10 mouse cellular contexts compared by ENCODE assay signal in the genomic region with DNA sequence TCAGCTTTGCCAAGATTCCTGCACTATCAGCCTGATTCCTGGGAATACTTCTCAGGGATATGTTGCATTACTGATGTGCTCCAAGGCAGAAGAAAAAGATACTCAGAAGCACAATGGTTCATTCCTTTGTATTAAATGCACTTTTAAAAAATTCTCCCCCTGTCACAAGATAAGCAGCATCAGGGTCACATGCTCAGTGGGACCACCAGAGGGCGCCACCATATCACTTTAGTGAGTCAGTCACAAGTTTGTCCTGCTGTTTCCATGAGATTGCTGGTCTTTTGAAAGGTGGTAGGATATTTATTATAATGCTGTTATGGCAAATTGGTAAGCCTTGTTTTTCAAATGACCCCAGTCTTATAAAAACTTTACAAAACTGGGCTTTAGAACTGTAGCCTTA. TPM values are rescaled to one million over a fixed set of nuclear protein-coding genes. Genes with fewer than 3 reads are reported as not detected.
DNase-seq lines count a peak whose midpoint lies in the region; ATAC-seq lines count a peak whose summit lies in the region.
"Had no signal": no experiment of that assay in that cellular context is flagged by ENCODE, and none has a peak within 500 bp of the region (broad histone marks: within the 10 kb centered on the region; RNA-seq: fewer than 3 reads in every experiment).

No protein-coding gene starts in this region.

- ATAC-seq in hindbrain, embryonic 11.5 days (ENCODE audit: low FRiP score) = no peak
- ATAC-seq in hindbrain, embryonic 16.5 days = no peak
- no peak for ATAC-seq in erythroblast, adult 5-6 weeks (replicated peaks; ENCODE audit: low FRiP score, poor library complexity, severe bottlenecking)

- H3K9ac ChIP-seq in hindbrain, embryonic 11.5 days (ENCODE audit: low read depth, low read length) = no peak overlapping the region
- no peak overlapping the region for H3K9ac ChIP-seq in hindbrain, embryonic 16.5 days (ENCODE audit: low read depth, low read length)
- H3K9ac ChIP-seq: liver, embryonic 15.5 days had no signal

- H3K4me1 ChIP-seq in hindbrain, embryonic 11.5 days (replicated peaks; ENCODE audit: control insufficient read depth, insufficient read depth, low read length) = no peaks in the 10 kb centered on the region
- H3K4me1 ChIP-seq in hindbrain, embryonic 16.5 days (ENCODE audit: control insufficient read depth, insufficient read depth, low read depth, low read length) = no peaks in the 10 kb centered on the region
- H3K4me1 ChIP-seq: liver, embryonic 15.5 days had no signal

- peak; percentile 55 for DNase-seq in hindbrain, embryonic 11.5 days (ENCODE audit: low spot score)
- DNase-seq in 416B (ENCODE audit: low read depth) = peak; percentile 67
- DNase-seq in MEL-GATA-1-ER (ENCODE audit: extremely low read depth, low read depth) = peak; percentile 21
- peak; percentile 82 to 84 for DNase-seq in cerebellum, postnatal 10 days
- DNase-seq in kidney, adult 9 months = peak; percentile 34
- DNase-seq in lung, postnatal 4 days = peak; percentile 24 to 42

- no peaks in the 10 kb centered on the region for H3K27me3 ChIP-seq in hindbrain, embryonic 11.5 days (ENCODE audit: control insufficient read depth, insufficient read depth, low read length)
- no peaks in the 10 kb centered on the region for H3K27me3 ChIP-seq in hindbrain, embryonic 16.5 days (replicated peaks; ENCODE audit: control insufficient read depth, insufficient read depth, low read length)
- H3K27me3 ChIP-seq: liver, embryonic 15.5 days had no signal

- no peak overlapping the region for H3K4me2 ChIP-seq in hindbrain, embryonic 11.5 days (replicated peaks; ENCODE audit: low read depth, low read length)
- H3K4me2 ChIP-seq in hindbrain, embryonic 16.5 days (ENCODE audit: low read length) = no peak overlapping the region
- H3K4me2 ChIP-seq: liver, embryonic 15.5 days had no signal

- H3K36me3 ChIP-seq in hindbrain, embryonic 11.5 days (ENCODE audit: control insufficient read depth, insufficient read depth, low read length) = no peaks in the 10 kb centered on the region
- no peaks in the 10 kb centered on the region for H3K36me3 ChIP-seq in hindbrain, embryonic 16.5 days (ENCODE audit: control insufficient read depth, insufficient read depth, low read length)
- H3K36me3 ChIP-seq: liver, embryonic 15.5 days had no signal

- H3K4me3 ChIP-seq in hindbrain, embryonic 11.5 days (ENCODE audit: low read depth, low read length) = no peak overlapping the region
- H3K4me3 ChIP-seq in hindbrain, embryonic 16.5 days (ENCODE audit: low read length) = no peak overlapping the region
- H3K4me3 ChIP-seq: erythroblast, embryonic 14.5 days; liver, embryonic 15.5 days had no signal

- WGBS in hindbrain, embryonic 11.5 days = 0% methylated on average over 1 of the region's 1 CpGs
- 0% methylated on average over 1 of the region's 1 CpGs for WGBS in hindbrain, embryonic 16.5 days

- no peaks in the 10 kb centered on the region for H3K9me3 ChIP-seq in hindbrain, embryonic 11.5 days (ENCODE audit: control insufficient read depth, low read length)
- H3K9me3 ChIP-seq in hindbrain, embryonic 16.5 days (ENCODE audit: control insufficient read depth, low read length) = no peaks in the 10 kb centered on the region
- H3K9me3 ChIP-seq: liver, embryonic 15.5 days had no signal

- H3K27ac ChIP-seq in hindbrain, embryonic 11.5 days (ENCODE audit: low read depth, low read length) = no peak overlapping the region
- no peak overlapping the region for H3K27ac ChIP-seq in hindbrain, embryonic 16.5 days (ENCODE audit: low read depth, low read length)
- H3K27ac ChIP-seq: liver, embryonic 15.5 days had no signal

RNA-seq across cellular contexts. Expression of a gene that starts 30.3 kb away (rescaled TPM):
- polyA plus RNA-seq in hindbrain, embryonic 11.5 days (2014; fragmentation: Nextera tagmentation; extraction: Ambion mirVana) = not detected in 2 replicates
- not detected in 2 replicates for polyA plus RNA-seq in hindbrain, embryonic 16.5 days (2015; fragmentation: Nextera tagmentation; extraction: Ambion mirVana)
- total RNA-seq in erythroblast, adult 5-6 weeks (2015; ENCODE audit: low replicate concordance) = not detected in 2 replicates
- not detected in 2 replicates for total RNA-seq in erythroblast, adult 5-6 weeks (2017; ENCODE audit: low replicate concordance)
- polyA plus RNA-seq: erythroblast, embryonic 14.5 days; liver, embryonic 15.5 days had no signal

RNA-seq across cellular contexts. Expression of a gene that starts 37.6 kb away (rescaled TPM):
- polyA plus RNA-seq in hindbrain, embryonic 11.5 days (2014; fragmentation: Nextera tagmentation; extraction: Ambion mirVana) = 0.28 TPM in 1 of 2 replicates, not detected in the other
- 0.20 TPM in 1 of 2 replicates, not detected in the other for polyA plus RNA-seq in hindbrain, embryonic 16.5 days (2015; fragmentation: Nextera tagmentation; extraction: Ambion mirVana)
- not detected in 2 replicates for total RNA-seq in erythroblast, adult 5-6 weeks (2015; ENCODE audit: low replicate concordance)
- not detected in 2 replicates for total RNA-seq in erythroblast, adult 5-6 weeks (2017; ENCODE audit: low replicate concordance)
- polyA plus RNA-seq: erythroblast, embryonic 14.5 days; liver, embryonic 15.5 days had no signal

RNA-seq across cellular contexts. Expression of a gene that starts 48.8 kb away (rescaled TPM):
- 0.40 and 0.77 TPM in 2 replicates for polyA plus RNA-seq in hindbrain, embryonic 11.5 days (2014; fragmentation: Nextera tagmentation; extraction: Ambion mirVana)
- 3.0 and 3.7 TPM in 2 replicates for polyA plus RNA-seq in hindbrain, embryonic 16.5 days (2015; fragmentation: Nextera tagmentation; extraction: Ambion mirVana)
- not detected in 2 replicates for total RNA-seq in erythroblast, adult 5-6 weeks (2015; ENCODE audit: low replicate concordance)
- not detected in 2 replicates for total RNA-seq in erythroblast, adult 5-6 weeks (2017; ENCODE audit: low replicate concordance)
- polyA plus RNA-seq: erythroblast, embryonic 14.5 days had no signal

Comparison
In these comparisons a context has a peak if more than half of its experiments do, and no peak if none do; other contexts are left out.
1. DNase-seq: peak in every context shown above with its lines; median percentile 83 in cerebellum, postnatal 10 days; 67 in 416B; 55 in hindbrain, embryonic 11.5 days; 34 in kidney, adult 9 months; 33 in lung, postnatal 4 days; 21 in MEL-GATA-1-ER.